Mouse (Mus musculus) heart, postnatal 0 days (tissue): ENCODE results near the gene H1fx.

Experiments used
- CTCF ChIP-seq: IDR thresholded peaks from 2 replicates; pipeline ENCODE4 v1.5.1; 2016; ENCODE audit warnings: antibody characterized with exemption, control low read depth, low read depth
- EP300 ChIP-seq: IDR thresholded peaks from 2 replicates; pipeline ENCODE4 v1.6.1; 2016; ENCODE audit warnings: antibody characterized with exemption, low read depth

GRCm38 (mm10) chr6:88023316-88023890, 42.0 kb upstream of the H1fx start:
- TF ChIP-seq CTCF, result no peak
- TF ChIP-seq EP300, result no peak
